Mouse (Mus musculus): ENCODE results near the gene Cma2. TPM values are rescaled to one million over a fixed set of nuclear protein-coding genes. Genes with fewer than 3 reads are reported as not detected.
"Not testable (repeated sequence)": the region's sequence is repeated elsewhere in the genome, so short reads cannot be mapped to it uniquely, and the experiment has no call there.

Gene Cma2
- polyA plus RNA-seq, 1 experiment from 2014 or later: not detected

- no peaks in the 10 kb centered on the region for H3K27me3 ChIP-seq (ENCODE audit: control insufficient read depth, insufficient read depth, low read length)
- no peaks in the 10 kb centered on the region for H3K36me3 ChIP-seq (ENCODE audit: control insufficient read depth, insufficient read depth, low read length)
- no peak overlapping the region for H3K4me3 ChIP-seq (ENCODE audit: low read depth, low read length)
- H3K9ac ChIP-seq (replicated peaks; ENCODE audit: low read depth, low read length): no peak overlapping the region
- no peak overlapping the region for H3K4me2 ChIP-seq (replicated peaks; ENCODE audit: low read depth, low read length)
- H3K4me1 ChIP-seq (ENCODE audit: control insufficient read depth, insufficient read depth, low read length): no peaks in the 10 kb centered on the region
- ATAC-seq (ENCODE audit: insufficient number of reproducible peaks, insufficient read depth, low FRiP score, low read depth): no peak
- H3K27ac ChIP-seq (ENCODE audit: low read length): no peak overlapping the region
- 21% methylated on average over 7 of the region's 7 CpGs for WGBS
- H3K9me3 ChIP-seq (ENCODE audit: control insufficient read depth, low read depth, low read length): no peaks in the 10 kb centered on the region
Measured at GRCm38 (mm10) chr14:55940070-55940800, 10.5 kb upstream of the Cma2 start.

DNA sequence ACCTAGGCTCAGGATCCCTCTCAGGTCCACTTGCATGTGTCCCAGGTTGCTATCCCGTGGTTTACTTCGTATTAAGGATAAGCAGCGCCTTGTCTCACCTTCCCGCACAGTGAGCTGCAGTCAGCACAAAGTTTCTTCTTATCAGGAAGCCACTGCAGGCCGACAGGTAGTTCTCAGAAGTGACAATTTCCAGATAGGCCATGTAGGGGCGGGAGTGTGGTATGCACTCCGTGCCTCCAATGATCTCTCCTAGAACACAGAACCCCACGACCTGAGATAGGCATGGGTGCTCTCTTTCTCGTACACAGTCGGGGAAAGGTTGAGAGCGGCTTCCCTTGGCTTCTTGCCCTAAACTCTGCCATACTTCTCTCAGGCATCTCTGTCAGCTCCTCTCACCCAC is 7.2 kb upstream of the Cma2 start:
- H3K4me2 ChIP-seq (replicated peaks; ENCODE audit: low read depth, low read length): no peak overlapping the region
- no peak overlapping the region for H3K9ac ChIP-seq (replicated peaks; ENCODE audit: low read depth, low read length)
- H3K27ac ChIP-seq (ENCODE audit: low read length): no peak overlapping the region
- H3K9me3 ChIP-seq (ENCODE audit: control insufficient read depth, low read depth, low read length): no peaks in the 10 kb centered on the region
- whole genome bisulfite sequencing: 71% methylated on average over 11 of the region's 11 CpGs
- no peak for ATAC-seq (ENCODE audit: insufficient number of reproducible peaks, insufficient read depth, low FRiP score, low read depth)
- H3K36me3 ChIP-seq (ENCODE audit: control insufficient read depth, insufficient read depth, low read length): no peaks in the 10 kb centered on the region
- no peak overlapping the region for H3K4me3 ChIP-seq (ENCODE audit: low read depth, low read length)
- H3K4me1 ChIP-seq (ENCODE audit: control insufficient read depth, insufficient read depth, low read length): no peaks in the 10 kb centered on the region
- no peaks in the 10 kb centered on the region for H3K27me3 ChIP-seq (ENCODE audit: control insufficient read depth, insufficient read depth, low read length)

- 81% methylated on average over 4 of the region's 4 CpGs for WGBS
- H3K9ac ChIP-seq (replicated peaks; ENCODE audit: low read depth, low read length): no peak within 1 kb of the TSS
- H3K4me2 ChIP-seq (replicated peaks; ENCODE audit: low read depth, low read length): no peak within 1 kb of the TSS
- no peaks in the 10 kb centered on the region for H3K27me3 ChIP-seq (ENCODE audit: control insufficient read depth, insufficient read depth, low read length)
- no peak within 1 kb of the TSS for H3K27ac ChIP-seq (ENCODE audit: low read length)
- H3K4me1 ChIP-seq (ENCODE audit: control insufficient read depth, insufficient read depth, low read length): no peaks in the 10 kb centered on the region
- H3K36me3 ChIP-seq (ENCODE audit: control insufficient read depth, insufficient read depth, low read length): no peaks in the 10 kb centered on the region
- H3K4me3 ChIP-seq (ENCODE audit: low read depth, low read length): no peak within 1 kb of the TSS
- ATAC-seq (ENCODE audit: insufficient number of reproducible peaks, insufficient read depth, low FRiP score, low read depth): no peak
- H3K9me3 ChIP-seq (ENCODE audit: control insufficient read depth, low read depth, low read length): no peaks in the 10 kb centered on the region
Measured at GRCm38 (mm10) chr14:55944575-55944974, 6.2 kb upstream of the Cma2 start, which contains the start of gene Cma1. Gene Cma1 (minus strand): TSS chr14:55944675.

DNA sequence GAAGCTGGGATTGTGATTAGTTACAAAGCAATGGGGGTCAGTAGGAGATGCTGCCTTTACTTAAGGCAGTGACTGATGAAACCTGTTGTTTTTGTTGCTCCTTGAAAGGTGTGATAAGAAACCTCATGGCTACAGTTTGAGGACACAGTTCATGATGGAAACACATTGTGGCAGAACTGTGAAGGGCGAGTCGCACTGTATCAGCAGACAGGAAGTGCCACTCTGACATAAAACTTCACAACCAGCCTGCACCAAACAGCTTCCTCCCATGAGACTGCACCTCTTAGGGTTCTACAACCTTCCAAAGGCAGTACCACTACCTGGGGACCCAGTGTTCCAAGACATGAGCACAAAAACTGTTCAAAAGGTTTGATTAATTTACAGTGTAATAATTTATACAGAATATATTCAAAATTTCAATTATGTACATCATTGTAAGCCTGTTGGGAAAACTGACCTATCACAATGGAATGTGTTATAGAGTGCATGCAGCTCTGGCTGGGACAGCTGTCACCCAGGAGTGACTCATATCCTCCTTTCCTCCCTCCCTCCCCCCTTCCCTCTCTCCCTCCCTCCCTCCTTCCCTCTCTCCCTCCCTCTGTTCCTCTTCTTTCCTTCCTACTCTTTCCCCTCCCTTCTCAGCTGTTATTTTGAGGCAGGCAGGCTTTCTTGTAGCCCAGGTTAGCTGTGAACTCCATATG is 4.4 kb upstream of the Cma2 start:
- no peaks in the 10 kb centered on the region for H3K27me3 ChIP-seq (ENCODE audit: control insufficient read depth, insufficient read depth, low read length)
- no peak overlapping the region for H3K27ac ChIP-seq (ENCODE audit: low read length)
- 71% methylated on average over 2 of the region's 2 CpGs for WGBS
- no peak for ATAC-seq (ENCODE audit: insufficient number of reproducible peaks, insufficient read depth, low FRiP score, low read depth)
- H3K4me3 ChIP-seq (ENCODE audit: low read depth, low read length): no peak overlapping the region
- no peaks in the 10 kb centered on the region for H3K4me1 ChIP-seq (ENCODE audit: control insufficient read depth, insufficient read depth, low read length)
- no peaks in the 10 kb centered on the region for H3K36me3 ChIP-seq (ENCODE audit: control insufficient read depth, insufficient read depth, low read length)
- no peaks in the 10 kb centered on the region for H3K9me3 ChIP-seq (ENCODE audit: control insufficient read depth, low read depth, low read length)
- no peak overlapping the region for H3K9ac ChIP-seq (replicated peaks; ENCODE audit: low read depth, low read length)
- H3K4me2 ChIP-seq (replicated peaks; ENCODE audit: low read depth, low read length): no peak overlapping the region

GRCm38 (mm10) chr14:55963263-55963662 is 12.5 kb downstream of the Cma2 start:
- no peak overlapping the region for H3K4me3 ChIP-seq (ENCODE audit: low read depth, low read length)
- no peak overlapping the region for H3K4me2 ChIP-seq (replicated peaks; ENCODE audit: low read depth, low read length)
- 31% methylated on average over 1 of the region's 1 CpGs for WGBS
- no peaks in the 10 kb centered on the region for H3K27me3 ChIP-seq (ENCODE audit: control insufficient read depth, insufficient read depth, low read length)
- H3K9ac ChIP-seq (replicated peaks; ENCODE audit: low read depth, low read length): no peak overlapping the region
- ATAC-seq (ENCODE audit: insufficient number of reproducible peaks, insufficient read depth, low FRiP score, low read depth): no peak
- no peaks in the 10 kb centered on the region for H3K9me3 ChIP-seq (ENCODE audit: control insufficient read depth, low read depth, low read length)
- no peaks in the 10 kb centered on the region for H3K36me3 ChIP-seq (ENCODE audit: control insufficient read depth, insufficient read depth, low read length)
- no peak overlapping the region for H3K27ac ChIP-seq (ENCODE audit: low read length)
- no peaks in the 10 kb centered on the region for H3K4me1 ChIP-seq (ENCODE audit: control insufficient read depth, insufficient read depth, low read length)

GRCm38 (mm10) chr14:55963900-55964299 is 13.1 kb downstream of the Cma2 start:
- 65% methylated on average over 2 of the region's 2 CpGs for WGBS
- not testable (repeated sequence) for H3K9ac ChIP-seq (replicated peaks; ENCODE audit: low read depth, low read length); H3K36me3 ChIP-seq (ENCODE audit: control insufficient read depth, insufficient read depth, low read length); H3K9me3 ChIP-seq (ENCODE audit: control insufficient read depth, low read depth, low read length); H3K4me3 ChIP-seq (ENCODE audit: low read depth, low read length); H3K4me2 ChIP-seq (replicated peaks; ENCODE audit: low read depth, low read length); H3K27me3 ChIP-seq (ENCODE audit: control insufficient read depth, insufficient read depth, low read length); H3K27ac ChIP-seq (ENCODE audit: low read length); ATAC-seq (ENCODE audit: insufficient number of reproducible peaks, insufficient read depth, low FRiP score, low read depth); H3K4me1 ChIP-seq (ENCODE audit: control insufficient read depth, insufficient read depth, low read length)

DNA sequence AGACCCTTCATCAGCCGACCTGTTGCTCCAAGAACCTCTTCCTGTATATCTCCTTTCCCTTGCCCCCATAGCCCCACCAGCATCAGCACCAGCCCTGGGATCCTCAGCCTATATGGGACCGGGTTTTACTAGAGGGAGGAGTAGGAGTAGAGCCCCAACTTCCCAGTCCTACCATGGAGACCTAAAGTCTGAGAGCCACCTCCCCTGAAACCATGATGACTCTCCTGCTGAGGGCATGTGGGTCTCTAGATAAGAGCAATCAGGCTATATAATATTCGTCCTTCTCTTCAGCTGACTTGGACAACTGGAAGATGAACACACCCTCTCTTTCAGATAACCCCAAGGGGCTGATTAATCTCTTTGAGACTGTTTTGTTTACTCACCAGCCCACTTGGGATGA is 36.7 kb downstream of the Cma2 start:
- H3K4me1 ChIP-seq (ENCODE audit: control insufficient read depth, insufficient read depth, low read length); H3K9ac ChIP-seq (replicated peaks; ENCODE audit: low read depth, low read length); H3K4me3 ChIP-seq (ENCODE audit: low read depth, low read length); H3K27ac ChIP-seq (ENCODE audit: low read length); H3K27me3 ChIP-seq (ENCODE audit: control insufficient read depth, insufficient read depth, low read length); H3K4me2 ChIP-seq (replicated peaks; ENCODE audit: low read depth, low read length); H3K9me3 ChIP-seq (ENCODE audit: control insufficient read depth, low read depth, low read length); H3K36me3 ChIP-seq (ENCODE audit: control insufficient read depth, insufficient read depth, low read length); ATAC-seq (ENCODE audit: insufficient number of reproducible peaks, insufficient read depth, low FRiP score, low read depth): not testable (repeated sequence)
- 67% methylated on average over 1 of the region's 3 CpGs for WGBS

GRCm38 (mm10) chr14:56013147-56013546 is 62.4 kb downstream of the Cma2 start:
- H3K27me3 ChIP-seq (ENCODE audit: control insufficient read depth, insufficient read depth, low read length): no peaks in the 10 kb centered on the region
- no peak overlapping the region for H3K9ac ChIP-seq (replicated peaks; ENCODE audit: low read depth, low read length)
- no peaks in the 10 kb centered on the region for H3K9me3 ChIP-seq (ENCODE audit: control insufficient read depth, low read depth, low read length)
- WGBS: 65% methylated on average over 3 of the region's 3 CpGs
- no peak for ATAC-seq (ENCODE audit: insufficient number of reproducible peaks, insufficient read depth, low FRiP score, low read depth)
- H3K27ac ChIP-seq (ENCODE audit: low read length): no peak overlapping the region
- H3K4me3 ChIP-seq (ENCODE audit: low read depth, low read length): no peak overlapping the region
- no peaks in the 10 kb centered on the region for H3K36me3 ChIP-seq (ENCODE audit: control insufficient read depth, insufficient read depth, low read length)
- H3K4me2 ChIP-seq (replicated peaks; ENCODE audit: low read depth, low read length): no peak overlapping the region
- H3K4me1 ChIP-seq (ENCODE audit: control insufficient read depth, insufficient read depth, low read length): no peaks in the 10 kb centered on the region

Data from stomach, embryonic 14.5 days (tissue).